Mouse (Mus musculus) limb, embryonic 11.5 days (tissue): ENCODE measurements at regions not wholly inside any gene's neighbourhood (a gene's known extent, or its start where the extent isn't known, plus 50 kb on each side); places are given as distances from the start of the nearest gene placed in this dataset.
A peak's percentile ranks its signal among the peaks of the same experiment; 100 is the strongest.

Experiments
- ATAC-seq: fragments of 200-750 bp; cut with Nextera tagmentation; 2 replicates; pipeline ENCODE4 v1.8.0; 2017; ENCODE audit warnings: low read depth; ENCODE audit not compliant: insufficient number of reproducible peaks, low FRiP score, low TSS enrichment
- DNase-seq: peaks from one replicate; pipeline ENCODE4 v3.0.0-alpha.2; 2015; ENCODE audit warnings: low spot score
- H3K27ac ChIP-seq: fragments of 300-500 bp; sonication (generic); replicated peaks from 2 replicates; pipeline ENCODE4 v1.5.1; 2014; ENCODE audit warnings: low read depth, mild to moderate bottlenecking, low read length
- H3K27me3 ChIP-seq: fragments of 300-500 bp; sonication (generic); 2 replicates; pipeline ENCODE4 v1.6.1; 2014; ENCODE audit warnings: mild to moderate bottlenecking, low read length, mixed read lengths; ENCODE audit not compliant: control insufficient read depth, insufficient read depth
- H3K36me3 ChIP-seq: fragments of 300-500 bp; sonication (generic); 2 replicates; pipeline ENCODE4 v1.6.1; 2014; ENCODE audit warnings: mild to moderate bottlenecking, low read length, moderate library complexity, mixed read lengths; ENCODE audit not compliant: control insufficient read depth, insufficient read depth
- H3K4me1 ChIP-seq: fragments of 300-500 bp; sonication (generic); 2 replicates; pipeline ENCODE4 v1.6.1; 2014; ENCODE audit warnings: low read length, mixed read lengths; ENCODE audit not compliant: control insufficient read depth, insufficient read depth
- H3K4me2 ChIP-seq: fragments of 300-500 bp; sonication (generic); 2 replicates; pipeline ENCODE4 v1.6.1; 2014; ENCODE audit warnings: low read depth, mild to moderate bottlenecking, moderate library complexity; ENCODE audit not compliant: severe bottlenecking
- H3K4me3 ChIP-seq: fragments of 300-500 bp; sonication (generic); 2 replicates; pipeline ENCODE4 v1.5.1; 2014; ENCODE audit warnings: low read depth, low read length
- H3K9ac ChIP-seq: fragments of 300-500 bp; sonication (generic); 2 replicates; pipeline ENCODE4 v1.6.1; 2014; ENCODE audit warnings: mild to moderate bottlenecking, low read length
- H3K9me3 ChIP-seq: fragments of 300-500 bp; sonication (generic); 2 replicates; pipeline ENCODE4 v1.6.1; 2016; ENCODE audit warnings: low read length; ENCODE audit not compliant: control insufficient read depth
- WGBS: fragments of 180-500 bp; shearing (Covaris S2); extraction: QIAGEN DNeasy Blood & Tissue Kit; methylation state at CpG from one replicate; pipeline ENCODE4 v1.1.7; 2014; 5-methylcytosine and 5-hydroxymethylcytosine counted together

- no peak overlapping the region for H3K9ac ChIP-seq
- H3K27ac ChIP-seq, result no peak overlapping the region
- no peaks in the 10 kb centered on the region for H3K4me1 ChIP-seq
- no peak overlapping the region for H3K4me3 ChIP-seq
- 68% methylated on average over 8 of the region's 8 CpGs for WGBS
- H3K36me3 ChIP-seq, result no peaks in the 10 kb centered on the region
- DNase-seq (no peak), ATAC-seq (no peak)
- no peaks in the 10 kb centered on the region for H3K27me3 ChIP-seq
- H3K9me3 ChIP-seq, result no peaks in the 10 kb centered on the region
- no peak overlapping the region for H3K4me2 ChIP-seq
Observed at GRCm38 (mm10) chr1:75778889-75779288, 232.8 kb downstream of the Slc4a3 start.

DNA sequence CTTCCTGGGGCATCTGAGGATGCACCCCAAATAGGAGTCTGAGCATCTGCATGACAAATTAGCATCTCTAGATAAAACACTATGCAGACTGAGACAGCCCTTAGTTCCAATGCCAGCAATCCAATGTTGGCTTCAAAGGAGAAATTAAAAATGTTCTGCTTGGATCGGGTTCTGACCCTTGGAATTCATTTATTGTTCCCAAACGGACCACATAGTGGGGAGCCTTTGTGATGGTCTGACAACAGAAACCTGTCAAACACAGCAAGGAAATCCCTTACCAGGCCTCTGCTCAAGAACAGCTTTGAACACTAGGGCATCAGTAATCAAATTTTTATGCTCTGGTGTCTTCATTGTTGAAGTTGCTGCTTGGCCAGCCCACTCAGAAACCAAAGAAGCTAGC, 237.1 kb downstream of the Slc4a3 start:
- H3K27ac ChIP-seq, result no peak overlapping the region
- no peaks in the 10 kb centered on the region for H3K36me3 ChIP-seq
- DNase-seq, result no peak
- no peak overlapping the region for H3K9ac ChIP-seq
- H3K4me2 ChIP-seq, result no peak overlapping the region
- WGBS, result 82% methylated on average over 2 of the region's 2 CpGs
- H3K9me3 ChIP-seq, result no peaks in the 10 kb centered on the region; the same call in 1 of the 2 replicates
- H3K27me3 ChIP-seq, result no peaks in the 10 kb centered on the region
- H3K4me1 ChIP-seq, result no peaks in the 10 kb centered on the region; the same call in 1 of the 2 replicates
- H3K4me3 ChIP-seq, result no peak overlapping the region
- no peak for ATAC-seq

DNA sequence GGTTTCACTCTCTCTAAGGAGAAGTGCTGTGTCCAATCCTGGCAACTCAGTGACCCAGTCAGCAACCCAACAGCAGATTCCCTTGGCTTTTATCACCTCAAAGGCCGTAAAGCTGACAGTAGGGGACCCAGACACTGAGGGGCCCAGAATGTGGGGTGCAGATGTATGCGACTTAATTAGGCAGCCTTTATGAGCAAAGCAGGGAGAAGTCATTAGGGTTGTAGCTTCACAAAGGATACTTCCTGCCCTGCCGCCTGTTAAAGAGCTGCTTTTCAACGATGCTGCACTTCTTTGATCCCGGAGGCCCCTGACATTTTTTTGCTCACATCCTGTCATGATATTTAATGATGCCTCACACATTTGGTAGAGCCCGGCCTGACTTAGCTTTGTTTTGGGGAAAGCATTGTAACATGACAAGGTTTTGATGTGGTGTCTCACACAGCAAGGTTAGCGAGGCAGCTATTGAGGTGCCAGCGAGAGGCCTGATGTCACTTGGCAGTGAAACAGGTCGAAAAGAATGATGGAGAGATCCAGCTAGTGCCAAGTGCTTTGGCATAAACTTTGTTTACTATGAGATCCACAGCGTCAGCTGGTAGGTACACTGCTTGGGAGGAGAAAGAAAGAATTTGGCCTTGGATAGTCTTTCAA, 240.2 kb downstream of the Slc4a3 start:
- Histone ChIP-seq H3K9ac (no peak overlapping the region), H3K36me3 (no peaks in the 10 kb centered on the region), H3K4me3 (no peak overlapping the region), H3K4me2 (no peak overlapping the region), H3K9me3 (no peaks in the 10 kb centered on the region; the same call in 1 of the 2 replicates), H3K27me3 (no peaks in the 10 kb centered on the region), H3K4me1 (peaks cover 3% of the 10 kb centered on the region; the same call in 1 of the 2 replicates), H3K27ac (peak overlapping the region; percentile 50; the same call in 1 of the 2 replicates)
- 16% methylated on average over 10 of the region's 10 CpGs for WGBS
- DNase-seq, result peak; percentile 66
- ATAC-seq, result no peak; the same call in 1 of the 2 replicates

- 0 out of 2 replicates have a peak, but pooled peaks cover 2% of the 10 kb centered on the region for H3K9me3 ChIP-seq
- WGBS, result 85% methylated on average over 1 of the region's 1 CpGs
- DNase-seq (no peak), ATAC-seq (no peak)
- H3K9ac ChIP-seq, result no peak overlapping the region
- H3K4me1 ChIP-seq, result 0 out of 2 replicates have a peak, but pooled peaks cover 3% of the 10 kb centered on the region
- no peaks in the 10 kb centered on the region for H3K27me3 ChIP-seq
- no peak overlapping the region for H3K4me2 ChIP-seq
- no peaks in the 10 kb centered on the region for H3K36me3 ChIP-seq
- H3K27ac ChIP-seq, result no peak overlapping the region
- H3K4me3 ChIP-seq, result no peak overlapping the region
Observed at GRCm38 (mm10) chr1:75791509-75791908, 245.4 kb downstream of the Slc4a3 start.

GRCm38 (mm10) chr1:75797793-75798192, 251.7 kb downstream of the Slc4a3 start:
- DNase-seq, result no peak
- no peaks in the 10 kb centered on the region for H3K36me3 ChIP-seq
- H3K4me1 ChIP-seq, result peaks cover 6% of the 10 kb centered on the region; the same call in 1 of the 2 replicates
- H3K4me2 ChIP-seq, result no peak overlapping the region
- WGBS, result 71% methylated on average over 6 of the region's 6 CpGs
- no peaks in the 10 kb centered on the region for H3K27me3 ChIP-seq
- no peak overlapping the region for H3K27ac ChIP-seq
- no peak overlapping the region for H3K4me3 ChIP-seq
- no peaks in the 10 kb centered on the region for H3K9me3 ChIP-seq
- no peak for ATAC-seq
- no peak overlapping the region for H3K9ac ChIP-seq

- Histone ChIP-seq H3K9ac (no peak overlapping the region), H3K4me1 (peaks cover 12% of the 10 kb centered on the region; the same call in 1 of the 2 replicates), H3K27me3 (no peaks in the 10 kb centered on the region), H3K36me3 (no peaks in the 10 kb centered on the region), H3K9me3 (no peaks in the 10 kb centered on the region), H3K27ac (no peak overlapping the region; the same call in 1 of the 2 replicates), H3K4me3 (no peak overlapping the region), H3K4me2 (no peak overlapping the region)
- DNase-seq, result no peak
- ATAC-seq, result no peak
- 65% methylated on average over 6 of the region's 6 CpGs for WGBS
Observed at GRCm38 (mm10) chr1:75798375-75799099, 252.5 kb downstream of the Slc4a3 start.

- Histone ChIP-seq H3K4me2 (no peak overlapping the region), H3K9me3 (no peaks in the 10 kb centered on the region), H3K27me3 (no peaks in the 10 kb centered on the region), H3K36me3 (no peaks in the 10 kb centered on the region), H3K9ac (no peak overlapping the region), H3K4me3 (no peak overlapping the region), H3K27ac (no peak overlapping the region), H3K4me1 (peaks cover 11% of the 10 kb centered on the region)
- DNase-seq, result no peak
- ATAC-seq, result no peak
- 37% methylated on average over 2 of the region's 2 CpGs for WGBS
Observed at GRCm38 (mm10) chr1:75804473-75804872, 258.4 kb downstream of the Slc4a3 start.

DNA sequence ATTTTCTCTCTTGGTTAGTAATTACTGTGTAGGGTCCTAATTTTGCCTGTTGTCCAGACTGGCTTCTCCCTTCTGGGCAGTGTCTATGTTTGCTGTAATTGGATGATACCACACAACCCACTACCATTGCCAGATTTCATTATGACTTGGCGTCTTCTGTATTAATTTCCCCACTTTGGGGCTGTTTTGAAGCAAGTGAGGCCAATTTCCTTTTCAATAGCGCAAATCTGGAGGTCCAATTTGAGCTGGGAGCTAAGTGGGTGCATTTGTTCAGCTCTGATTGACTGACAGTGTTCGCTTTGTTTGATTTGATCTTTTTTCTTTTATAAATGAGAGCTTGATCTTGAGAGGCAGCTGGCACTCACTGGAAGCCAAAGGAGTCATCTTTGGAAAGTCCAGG, 266.4 kb downstream of the Slc4a3 start:
- 80% methylated on average over 3 of the region's 3 CpGs for WGBS
- no peak for DNase-seq
- no peak overlapping the region for H3K4me3 ChIP-seq
- H3K27ac ChIP-seq, result no peak overlapping the region
- no peak overlapping the region for H3K4me2 ChIP-seq
- no peak overlapping the region for H3K9ac ChIP-seq
- no peaks in the 10 kb centered on the region for H3K27me3 ChIP-seq
- no peaks in the 10 kb centered on the region for H3K9me3 ChIP-seq
- H3K36me3 ChIP-seq, result no peaks in the 10 kb centered on the region
- ATAC-seq, result no peak
- H3K4me1 ChIP-seq, result no peaks in the 10 kb centered on the region
